Mouse (Mus musculus) kidney, adult 2 months (tissue): ENCODE measurements around the gene Bnc1.
A peak's percentile ranks its signal among the peaks of the same experiment; 100 is the strongest.

ENCODE experiments used
- CTCF ChIP-seq: fragments of 200-500 bp; conservative IDR thresholded peaks from 2 replicates; pipeline ENCODE4 v1.5.1; 2011; ENCODE audit warnings: low read depth, mild to moderate bottlenecking, control low read depth, low read length, moderate library complexity, mixed read lengths; ENCODE audit not compliant: insufficient read depth, insufficient read length
- POLR2A ChIP-seq: fragments of 200-500 bp; IDR thresholded peaks from one replicate; pipeline ENCODE4 v1.6.1; 2011; ENCODE audit warnings: low read depth, low read length, control low read depth

DNA sequence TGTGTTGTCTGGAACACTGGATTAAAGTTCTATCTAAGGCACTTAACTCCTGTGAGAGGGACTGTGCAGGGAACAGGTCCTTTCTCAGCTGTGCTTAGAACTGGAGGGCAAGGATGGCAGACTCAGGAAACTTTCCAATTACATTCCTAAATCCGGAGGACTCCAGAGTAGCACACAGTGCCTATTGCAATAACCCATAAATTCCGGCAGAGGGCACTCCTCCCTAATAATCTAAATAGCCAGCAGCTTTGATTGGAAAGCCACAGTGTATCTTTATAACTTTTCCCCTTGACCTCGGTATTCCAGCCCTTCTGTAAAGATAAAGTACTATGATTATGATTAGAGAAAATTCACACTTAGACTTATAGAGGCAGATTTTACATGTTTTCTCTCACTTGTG lies 32.4 kb downstream of the Bnc1 start:
- peak; percentile 39; the same call in 1 of the 2 replicates for TF ChIP-seq CTCF
- TF ChIP-seq POLR2A, result no peak
